Mouse (Mus musculus): ENCODE results near the gene Cacna2d3. TPM values are rescaled to one million over a fixed set of nuclear protein-coding genes. Genes with fewer than 3 reads are reported as not detected.
A peak's percentile ranks its signal among the peaks of the same experiment; 100 is the strongest.

Gene Cacna2d3
- polyA plus RNA-seq (2014; fragmentation: Nextera tagmentation; extraction: Ambion mirVana), result 58.8 and 63.0 TPM in 2 replicates

- Histone ChIP-seq H3K4me1 (ENCODE audit: control insufficient read depth, insufficient read depth, low read length) (peaks cover 6% of the 10 kb centered on the region; the same call in 1 of the 2 replicates), H3K4me3 (ENCODE audit: low read depth, low read length) (peak within 1 kb of the TSS; percentile 75), H3K27me3 (ENCODE audit: control insufficient read depth, insufficient read depth, low read length) (0 out of 2 replicates have a peak, but pooled peaks cover 8% of the 10 kb centered on the region), H3K9ac (replicated peaks; ENCODE audit: low read depth, low read length) (peak within 1 kb of the TSS; percentile 75), H3K4me2 (ENCODE audit: low read depth, low read length) (peak within 1 kb of the TSS; percentile 98), H3K27ac (ENCODE audit: low read depth, low read length) (peak within 1 kb of the TSS; percentile 79), H3K9me3 (ENCODE audit: control insufficient read depth, low read length) (no peaks in the 10 kb centered on the region), H3K36me3 (ENCODE audit: control insufficient read depth, insufficient read depth, low read length) (no peaks in the 10 kb centered on the region)
- WGBS, result 0% methylated on average over 36 of the region's 109 CpGs
- peak; percentile 80 for ATAC-seq (ENCODE audit: low read depth)
Measured at GRCm38 (mm10) chr14:29721488-29722385, at the start of gene Cacna2d3. Gene Cacna2d3 (minus strand): TSS chr14:29721864.

- H3K9me3 ChIP-seq (ENCODE audit: control insufficient read depth, low read length), result no peaks in the 10 kb centered on the region
- no peaks in the 10 kb centered on the region for H3K27me3 ChIP-seq (ENCODE audit: control insufficient read depth, insufficient read depth, low read length)
- no peaks in the 10 kb centered on the region for H3K4me1 ChIP-seq (ENCODE audit: control insufficient read depth, insufficient read depth, low read length)
- no peak overlapping the region for H3K4me3 ChIP-seq (ENCODE audit: low read depth, low read length)
- H3K27ac ChIP-seq (ENCODE audit: low read depth, low read length), result no peak overlapping the region
- no peak for ATAC-seq (ENCODE audit: low read depth)
- 86% methylated on average over 4 of the region's 4 CpGs for WGBS
- no peak overlapping the region for H3K4me2 ChIP-seq (ENCODE audit: low read depth, low read length)
- no peaks in the 10 kb centered on the region for H3K36me3 ChIP-seq (ENCODE audit: control insufficient read depth, insufficient read depth, low read length)
- H3K9ac ChIP-seq (replicated peaks; ENCODE audit: low read depth, low read length), result no peak overlapping the region
Measured at GRCm38 (mm10) chr14:29769486-29769885, 47.8 kb upstream of the Cacna2d3 start.

- Histone ChIP-seq H3K9me3 (ENCODE audit: control insufficient read depth, low read length) (no peaks in the 10 kb centered on the region), H3K36me3 (ENCODE audit: control insufficient read depth, insufficient read depth, low read length) (no peaks in the 10 kb centered on the region), H3K4me1 (ENCODE audit: control insufficient read depth, insufficient read depth, low read length) (no peaks in the 10 kb centered on the region), H3K27me3 (ENCODE audit: control insufficient read depth, insufficient read depth, low read length) (no peaks in the 10 kb centered on the region), H3K27ac (ENCODE audit: low read depth, low read length) (no peak overlapping the region), H3K9ac (replicated peaks; ENCODE audit: low read depth, low read length) (no peak overlapping the region), H3K4me2 (ENCODE audit: low read depth, low read length) (no peak overlapping the region), H3K4me3 (ENCODE audit: low read depth, low read length) (no peak overlapping the region)
- 72% methylated on average over 5 of the region's 5 CpGs for WGBS
- ATAC-seq (ENCODE audit: low read depth), result no peak
Measured at GRCm38 (mm10) chr14:29752876-29753275, 31.2 kb upstream of the Cacna2d3 start.

GRCm38 (mm10) chr14:29738751-29739150 is 17.1 kb upstream of the Cacna2d3 start:
- WGBS, result 76% methylated on average over 2 of the region's 2 CpGs
- no peak for ATAC-seq (ENCODE audit: low read depth)
- no peaks in the 10 kb centered on the region for H3K36me3 ChIP-seq (ENCODE audit: control insufficient read depth, insufficient read depth, low read length)
- H3K27me3 ChIP-seq (ENCODE audit: control insufficient read depth, insufficient read depth, low read length), result no peaks in the 10 kb centered on the region
- no peaks in the 10 kb centered on the region for H3K9me3 ChIP-seq (ENCODE audit: control insufficient read depth, low read length)
- H3K4me3 ChIP-seq (ENCODE audit: low read depth, low read length), result no peak overlapping the region
- H3K27ac ChIP-seq (ENCODE audit: low read depth, low read length), result no peak overlapping the region
- no peak overlapping the region for H3K9ac ChIP-seq (replicated peaks; ENCODE audit: low read depth, low read length)
- H3K4me1 ChIP-seq (ENCODE audit: control insufficient read depth, insufficient read depth, low read length), result no peaks in the 10 kb centered on the region
- H3K4me2 ChIP-seq (ENCODE audit: low read depth, low read length), result no peak overlapping the region

GRCm38 (mm10) chr14:29730256-29730655 is 8.6 kb upstream of the Cacna2d3 start:
- H3K27ac ChIP-seq (ENCODE audit: low read depth, low read length), result no peak overlapping the region
- no peak overlapping the region for H3K4me2 ChIP-seq (ENCODE audit: low read depth, low read length)
- H3K9me3 ChIP-seq (ENCODE audit: control insufficient read depth, low read length), result no peaks in the 10 kb centered on the region
- no peaks in the 10 kb centered on the region for H3K27me3 ChIP-seq (ENCODE audit: control insufficient read depth, insufficient read depth, low read length)
- ATAC-seq (ENCODE audit: low read depth), result no peak
- H3K4me1 ChIP-seq (ENCODE audit: control insufficient read depth, insufficient read depth, low read length), result no peaks in the 10 kb centered on the region
- H3K36me3 ChIP-seq (ENCODE audit: control insufficient read depth, insufficient read depth, low read length), result no peaks in the 10 kb centered on the region
- 91% methylated on average over 4 of the region's 4 CpGs for WGBS
- no peak overlapping the region for H3K9ac ChIP-seq (replicated peaks; ENCODE audit: low read depth, low read length)
- H3K4me3 ChIP-seq (ENCODE audit: low read depth, low read length), result no peak overlapping the region

GRCm38 (mm10) chr14:29729009-29729408 is 7.3 kb upstream of the Cacna2d3 start:
- Histone ChIP-seq H3K27ac (ENCODE audit: low read depth, low read length) (no peak overlapping the region), H3K4me3 (ENCODE audit: low read depth, low read length) (no peak overlapping the region), H3K9me3 (ENCODE audit: control insufficient read depth, low read length) (no peaks in the 10 kb centered on the region), H3K36me3 (ENCODE audit: control insufficient read depth, insufficient read depth, low read length) (no peaks in the 10 kb centered on the region), H3K27me3 (ENCODE audit: control insufficient read depth, insufficient read depth, low read length) (no peaks in the 10 kb centered on the region), H3K4me2 (ENCODE audit: low read depth, low read length) (no peak overlapping the region), H3K9ac (replicated peaks; ENCODE audit: low read depth, low read length) (no peak overlapping the region), H3K4me1 (ENCODE audit: control insufficient read depth, insufficient read depth, low read length) (no peaks in the 10 kb centered on the region)
- 93% methylated on average over 4 of the region's 4 CpGs for WGBS
- no peak for ATAC-seq (ENCODE audit: low read depth)

GRCm38 (mm10) chr14:29727596-29727995 is 5.9 kb upstream of the Cacna2d3 start:
- no peak overlapping the region for H3K4me3 ChIP-seq (ENCODE audit: low read depth, low read length)
- ATAC-seq (ENCODE audit: low read depth), result no peak
- no peak overlapping the region for H3K4me2 ChIP-seq (ENCODE audit: low read depth, low read length)
- H3K9me3 ChIP-seq (ENCODE audit: control insufficient read depth, low read length), result no peaks in the 10 kb centered on the region
- 63% methylated on average over 9 of the region's 9 CpGs for WGBS
- 0 out of 2 replicates have a peak, but pooled peaks cover 5% of the 10 kb centered on the region for H3K4me1 ChIP-seq (ENCODE audit: control insufficient read depth, insufficient read depth, low read length)
- 0 out of 2 replicates have a peak, but pooled peaks cover 3% of the 10 kb centered on the region for H3K27me3 ChIP-seq (ENCODE audit: control insufficient read depth, insufficient read depth, low read length)
- no peak overlapping the region for H3K9ac ChIP-seq (replicated peaks; ENCODE audit: low read depth, low read length)
- no peak overlapping the region for H3K27ac ChIP-seq (ENCODE audit: low read depth, low read length)
- no peaks in the 10 kb centered on the region for H3K36me3 ChIP-seq (ENCODE audit: control insufficient read depth, insufficient read depth, low read length)

GRCm38 (mm10) chr14:29723267-29723666 is 1.6 kb upstream of the Cacna2d3 start:
- Histone ChIP-seq H3K4me2 (ENCODE audit: low read depth, low read length) (peak overlapping the region; percentile 98), H3K4me3 (ENCODE audit: low read depth, low read length) (peak overlapping the region; percentile 75), H3K9me3 (ENCODE audit: control insufficient read depth, low read length) (no peaks in the 10 kb centered on the region), H3K36me3 (ENCODE audit: control insufficient read depth, insufficient read depth, low read length) (no peaks in the 10 kb centered on the region), H3K4me1 (ENCODE audit: control insufficient read depth, insufficient read depth, low read length) (peaks cover 6% of the 10 kb centered on the region; the same call in 1 of the 2 replicates), H3K27ac (ENCODE audit: low read depth, low read length) (no peak overlapping the region), H3K27me3 (ENCODE audit: control insufficient read depth, insufficient read depth, low read length) (0 out of 2 replicates have a peak, but pooled peaks cover 8% of the 10 kb centered on the region), H3K9ac (replicated peaks; ENCODE audit: low read depth, low read length) (peak overlapping the region; percentile 75; the same call in 1 of the 2 replicates)
- 0 out of 2 replicates have a peak, but pooled peaks have one; percentile 4 for ATAC-seq (ENCODE audit: low read depth)
- WGBS, result 8% methylated on average over 10 of the region's 10 CpGs

All from neural tube, embryonic 14.5 days (tissue).